Mouse (Mus musculus): ENCODE measurements around the gene Minos1. TPM values are rescaled to one million over a fixed set of nuclear protein-coding genes. Genes with fewer than 3 reads are reported as not detected.

The Minos1 gene
- polyA plus RNA-seq, 1 experiment from 2014 or later: 478 TPM

DNA sequence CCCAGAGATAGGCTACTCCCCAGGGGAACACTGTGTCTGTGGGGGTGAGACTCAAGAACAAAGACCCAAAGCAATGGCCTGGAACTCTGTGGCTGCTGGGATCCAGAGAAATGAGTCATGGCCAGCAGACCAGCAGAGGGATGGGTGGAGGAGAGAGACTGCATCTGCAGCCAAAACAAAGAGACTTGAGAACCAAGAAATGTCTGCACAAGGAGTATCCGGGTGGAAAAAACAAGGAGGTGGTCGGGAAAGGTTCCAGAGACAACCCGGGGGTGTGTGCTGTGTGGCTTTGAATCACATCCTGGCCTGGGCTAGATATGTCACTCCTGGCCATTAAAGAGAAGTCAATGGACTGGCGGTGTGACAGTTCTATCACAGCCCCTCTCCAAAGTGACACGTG is 15.8 kb upstream of the Minos1 start:
- no peak overlapping the region for H3K4me2 ChIP-seq (replicated peaks; ENCODE audit: low read depth, low read length)
- H3K27ac ChIP-seq (ENCODE audit: low read length): no peak overlapping the region
- peaks cover 16% of the 10 kb centered on the region for H3K9me3 ChIP-seq (ENCODE audit: low read length)
- H3K36me3 ChIP-seq (ENCODE audit: insufficient read depth, low read length): no peaks in the 10 kb centered on the region
- no peaks in the 10 kb centered on the region for H3K27me3 ChIP-seq (ENCODE audit: insufficient read depth, low read length)
- H3K4me3 ChIP-seq (ENCODE audit: low read length): no peak overlapping the region
- 49% methylated on average over 5 of the region's 5 CpGs for whole genome bisulfite sequencing
- ATAC-seq (ENCODE audit: low FRiP score, low TSS enrichment): no peak
- H3K4me1 ChIP-seq (ENCODE audit: insufficient read depth, low read length): peaks cover 13% of the 10 kb centered on the region
- H3K9ac ChIP-seq (replicated peaks; ENCODE audit: low read length): no peak overlapping the region

DNA sequence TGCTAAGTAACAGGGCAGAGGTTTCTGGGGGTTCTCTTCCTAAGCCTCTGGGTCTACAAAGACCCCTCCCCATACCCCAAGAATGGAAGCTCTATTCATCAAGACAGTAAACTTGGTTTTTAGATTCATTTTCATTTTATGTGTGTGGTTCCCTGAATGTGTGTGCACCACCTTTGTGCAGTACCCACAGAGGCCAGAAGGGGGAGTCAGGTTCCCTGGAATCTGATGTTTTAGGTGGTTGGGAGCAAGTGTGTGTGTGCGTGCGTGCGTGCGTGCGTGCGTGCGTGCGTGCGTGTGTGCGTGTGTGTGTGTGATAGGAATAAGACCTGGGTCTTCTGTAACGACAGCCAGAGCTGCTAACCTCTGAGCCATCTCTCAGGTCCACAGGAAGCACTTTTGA is 14.2 kb upstream of the Minos1 start:
- Histone ChIP-seq H3K4me2 (replicated peaks; ENCODE audit: low read depth, low read length) (no peak overlapping the region), H3K36me3 (ENCODE audit: insufficient read depth, low read length) (no peaks in the 10 kb centered on the region), H3K27ac (ENCODE audit: low read length) (no peak overlapping the region), H3K27me3 (ENCODE audit: insufficient read depth, low read length) (no peaks in the 10 kb centered on the region), H3K4me3 (ENCODE audit: low read length) (no peak overlapping the region), H3K4me1 (ENCODE audit: insufficient read depth, low read length) (peaks cover 13% of the 10 kb centered on the region), H3K9me3 (ENCODE audit: low read length) (peaks cover 16% of the 10 kb centered on the region), H3K9ac (replicated peaks; ENCODE audit: low read length) (no peak overlapping the region)
- WGBS: 92% methylated on average over 11 of the region's 11 CpGs
- no peak for ATAC-seq (ENCODE audit: low FRiP score, low TSS enrichment)

DNA sequence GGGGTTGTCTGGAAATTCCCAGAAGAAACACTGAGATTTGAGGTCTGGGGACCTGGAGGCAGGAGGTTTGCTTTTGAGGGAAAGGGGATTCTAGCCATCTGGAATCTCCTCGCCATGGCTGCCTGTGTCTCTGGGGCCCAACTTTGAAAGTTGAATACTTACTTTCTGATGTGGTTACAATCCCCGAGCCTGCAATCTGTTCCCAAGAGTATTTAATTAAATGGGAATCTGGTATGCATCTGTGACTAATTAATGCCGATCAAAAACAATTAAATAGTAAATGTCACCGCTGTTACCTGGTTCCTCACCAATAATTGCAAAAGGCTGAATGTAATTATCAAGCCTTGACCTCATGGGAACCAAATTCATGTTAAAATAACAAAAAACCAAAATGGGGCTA is 13.7 kb upstream of the Minos1 start:
- no peak overlapping the region for H3K9ac ChIP-seq (replicated peaks; ENCODE audit: low read length)
- no peak for ATAC-seq (ENCODE audit: low FRiP score, low TSS enrichment)
- H3K27me3 ChIP-seq (ENCODE audit: insufficient read depth, low read length): no peaks in the 10 kb centered on the region
- H3K4me2 ChIP-seq (replicated peaks; ENCODE audit: low read depth, low read length): no peak overlapping the region
- H3K9me3 ChIP-seq (ENCODE audit: low read length): peaks cover 16% of the 10 kb centered on the region
- H3K4me3 ChIP-seq (ENCODE audit: low read length): no peak overlapping the region
- H3K36me3 ChIP-seq (ENCODE audit: insufficient read depth, low read length): no peaks in the 10 kb centered on the region
- H3K4me1 ChIP-seq (ENCODE audit: insufficient read depth, low read length): peaks cover 13% of the 10 kb centered on the region
- H3K27ac ChIP-seq (ENCODE audit: low read length): no peak overlapping the region
- 86% methylated on average over 4 of the region's 4 CpGs for WGBS

DNA sequence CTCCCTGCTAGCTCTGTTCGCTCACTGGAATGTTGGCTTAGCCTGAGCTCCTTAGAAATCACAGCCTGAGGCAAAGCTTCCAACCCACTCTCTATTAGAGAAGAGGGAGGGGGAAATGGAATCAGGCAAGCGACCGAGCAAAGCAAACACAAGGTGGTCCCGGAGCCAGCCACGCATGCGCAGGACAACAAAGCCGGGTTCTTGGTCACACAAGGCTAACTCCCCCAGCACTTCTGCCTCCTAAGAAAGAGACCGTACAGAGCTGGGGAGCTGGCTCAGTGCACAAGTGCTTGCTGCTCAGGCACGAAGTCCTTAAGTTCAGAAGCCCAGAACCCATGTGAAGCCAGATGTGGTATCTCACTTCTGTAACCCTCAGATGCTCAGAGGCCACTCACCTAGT is 12.1 kb upstream of the Minos1 start:
- WGBS: 14% methylated on average over 9 of the region's 9 CpGs
- Histone ChIP-seq H3K36me3 (ENCODE audit: insufficient read depth, low read length) (no peaks in the 10 kb centered on the region), H3K27ac (ENCODE audit: low read length) (peak overlapping the region; percentile 80), H3K4me2 (replicated peaks; ENCODE audit: low read depth, low read length) (peak overlapping the region; percentile 34), H3K4me1 (ENCODE audit: insufficient read depth, low read length) (peaks cover 13% of the 10 kb centered on the region), H3K9ac (replicated peaks; ENCODE audit: low read length) (peak overlapping the region; percentile 7; the same call in 1 of the 2 replicates), H3K4me3 (ENCODE audit: low read length) (peak overlapping the region; percentile 2; the same call in 1 of the 2 replicates), H3K27me3 (ENCODE audit: insufficient read depth, low read length) (no peaks in the 10 kb centered on the region), H3K9me3 (ENCODE audit: low read length) (peaks cover 7% of the 10 kb centered on the region)
- ATAC-seq (ENCODE audit: low FRiP score, low TSS enrichment): peak; percentile 90

DNA sequence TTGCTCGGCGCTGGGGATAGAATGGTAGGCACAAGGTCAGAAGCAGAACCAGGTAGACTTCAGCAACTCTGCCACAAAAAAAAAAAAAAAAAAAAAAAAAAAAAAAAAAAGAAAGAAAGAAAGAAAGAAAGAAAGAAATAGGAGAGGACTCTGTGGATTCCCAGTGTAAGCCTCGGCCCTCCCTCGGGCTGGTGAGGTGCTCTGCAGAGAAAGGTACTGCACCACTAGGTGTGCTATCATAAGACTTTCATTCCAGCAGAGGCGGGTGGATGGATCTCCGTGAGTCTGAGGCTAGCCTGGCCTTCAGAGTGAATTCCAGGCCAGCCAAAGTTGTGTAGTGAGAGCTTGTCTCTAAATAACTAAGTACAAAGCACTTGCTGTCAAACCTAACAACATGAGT is 10.9 kb upstream of the Minos1 start:
- no peaks in the 10 kb centered on the region for H3K9me3 ChIP-seq (ENCODE audit: low read length)
- no peaks in the 10 kb centered on the region for H3K27me3 ChIP-seq (ENCODE audit: insufficient read depth, low read length)
- no peak overlapping the region for H3K4me2 ChIP-seq (replicated peaks; ENCODE audit: low read depth, low read length)
- H3K27ac ChIP-seq (ENCODE audit: low read length): no peak overlapping the region
- H3K4me3 ChIP-seq (ENCODE audit: low read length): no peak overlapping the region
- H3K36me3 ChIP-seq (ENCODE audit: insufficient read depth, low read length): no peaks in the 10 kb centered on the region
- ATAC-seq (ENCODE audit: low FRiP score, low TSS enrichment): no peak
- H3K4me1 ChIP-seq (ENCODE audit: insufficient read depth, low read length): peaks cover 13% of the 10 kb centered on the region
- no peak overlapping the region for H3K9ac ChIP-seq (replicated peaks; ENCODE audit: low read length)
- 80% methylated on average over 6 of the region's 6 CpGs for WGBS

DNA sequence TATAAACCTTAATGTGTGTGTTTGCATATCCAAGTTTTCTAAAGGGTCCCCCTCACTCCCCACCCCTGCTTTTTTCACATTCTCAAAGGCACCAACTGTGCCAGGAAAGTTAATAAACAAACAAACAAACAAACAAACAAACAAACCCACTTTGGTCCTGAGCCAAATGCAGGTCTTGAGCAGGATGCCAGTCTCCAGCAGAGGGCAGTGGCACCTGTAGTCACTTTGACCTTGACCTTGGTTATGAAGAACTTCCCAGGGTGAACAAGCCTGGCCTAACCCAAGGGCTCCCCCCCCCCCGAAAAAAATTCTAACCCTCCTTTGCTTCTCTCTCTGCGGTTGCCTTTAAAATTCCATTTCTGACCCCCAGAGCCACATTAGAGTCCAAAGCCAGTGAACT is 9.4 kb upstream of the Minos1 start:
- no peaks in the 10 kb centered on the region for H3K36me3 ChIP-seq (ENCODE audit: insufficient read depth, low read length)
- H3K27ac ChIP-seq (ENCODE audit: low read length): no peak overlapping the region
- no peaks in the 10 kb centered on the region for H3K27me3 ChIP-seq (ENCODE audit: insufficient read depth, low read length)
- no peak overlapping the region for H3K9ac ChIP-seq (replicated peaks; ENCODE audit: low read length)
- no peak overlapping the region for H3K4me3 ChIP-seq (ENCODE audit: low read length)
- 57% methylated on average over 2 of the region's 2 CpGs for WGBS
- no peak overlapping the region for H3K4me2 ChIP-seq (replicated peaks; ENCODE audit: low read depth, low read length)
- H3K9me3 ChIP-seq (ENCODE audit: low read length): no peaks in the 10 kb centered on the region
- ATAC-seq (ENCODE audit: low FRiP score, low TSS enrichment): no peak
- peaks cover 13% of the 10 kb centered on the region for H3K4me1 ChIP-seq (ENCODE audit: insufficient read depth, low read length)

DNA sequence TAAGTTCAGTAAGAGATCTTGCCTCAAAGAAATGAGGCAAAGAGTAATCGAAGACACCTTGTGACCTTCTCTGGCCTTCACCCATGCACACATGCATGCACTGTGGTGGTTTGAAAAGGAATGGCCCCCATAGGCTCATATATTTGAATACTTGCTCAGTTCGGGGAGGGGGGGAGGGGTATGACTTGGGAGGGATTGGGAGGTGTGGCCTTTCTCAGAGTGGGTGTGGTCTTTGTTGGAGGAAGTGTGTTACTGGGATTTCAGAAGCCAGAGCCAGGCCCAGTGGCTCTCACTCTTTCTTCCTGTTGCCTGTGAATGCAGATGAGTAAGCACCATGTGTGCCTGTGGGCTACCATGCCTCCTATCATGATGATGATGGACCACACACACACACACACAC is 5.1 kb upstream of the Minos1 start:
- Histone ChIP-seq H3K27me3 (ENCODE audit: insufficient read depth, low read length) (no peaks in the 10 kb centered on the region), H3K4me1 (ENCODE audit: insufficient read depth, low read length) (0 out of 2 replicates have a peak, but pooled peaks cover 4% of the 10 kb centered on the region)
- WGBS: 91% methylated on average over 2 of the region's 2 CpGs

DNA sequence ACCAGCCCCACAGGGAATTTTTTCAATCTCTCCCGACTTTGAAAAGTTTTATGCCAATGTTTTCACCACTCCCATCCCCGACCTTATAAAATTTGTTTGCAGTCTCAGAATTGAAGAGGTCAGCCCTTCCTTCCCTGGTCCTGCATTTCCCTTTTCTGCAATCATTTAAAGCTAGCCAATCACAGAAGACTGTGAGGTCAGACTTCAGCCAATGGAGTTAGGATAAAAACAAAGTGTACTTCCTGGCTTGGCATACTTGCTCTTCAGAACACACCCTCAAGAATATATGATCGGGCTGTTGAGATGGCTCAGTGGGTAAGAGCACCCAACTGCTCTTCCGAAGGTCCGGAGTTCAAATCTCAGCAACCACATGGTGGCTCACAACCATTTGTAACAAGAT is 2.2 kb upstream of the Minos1 start:
- Histone ChIP-seq H3K9me3 (ENCODE audit: low read length) (no peaks in the 10 kb centered on the region), H3K4me2 (replicated peaks; ENCODE audit: low read depth, low read length) (no peak overlapping the region), H3K27ac (ENCODE audit: low read length) (no peak overlapping the region), H3K4me1 (ENCODE audit: insufficient read depth, low read length) (peaks cover 19% of the 10 kb centered on the region), H3K4me3 (ENCODE audit: low read length) (no peak overlapping the region), H3K27me3 (ENCODE audit: insufficient read depth, low read length) (no peaks in the 10 kb centered on the region), H3K9ac (replicated peaks; ENCODE audit: low read length) (no peak overlapping the region), H3K36me3 (ENCODE audit: insufficient read depth, low read length) (no peaks in the 10 kb centered on the region)
- 76% methylated on average over 5 of the region's 5 CpGs for WGBS
- ATAC-seq (ENCODE audit: low FRiP score, low TSS enrichment): no peak

More for the DNA sequence above, 5.1 kb upstream of the Minos1 start:
- no peak for ATAC-seq (ENCODE audit: low FRiP score, low TSS enrichment)
- Histone ChIP-seq H3K4me2 (replicated peaks; ENCODE audit: low read depth, low read length) (no peak overlapping the region), H3K9me3 (ENCODE audit: low read length) (no peaks in the 10 kb centered on the region), H3K9ac (replicated peaks; ENCODE audit: low read length) (no peak overlapping the region), H3K36me3 (ENCODE audit: insufficient read depth, low read length) (no peaks in the 10 kb centered on the region), H3K27ac (ENCODE audit: low read length) (no peak overlapping the region), H3K4me3 (ENCODE audit: low read length) (no peak overlapping the region)

DNA sequence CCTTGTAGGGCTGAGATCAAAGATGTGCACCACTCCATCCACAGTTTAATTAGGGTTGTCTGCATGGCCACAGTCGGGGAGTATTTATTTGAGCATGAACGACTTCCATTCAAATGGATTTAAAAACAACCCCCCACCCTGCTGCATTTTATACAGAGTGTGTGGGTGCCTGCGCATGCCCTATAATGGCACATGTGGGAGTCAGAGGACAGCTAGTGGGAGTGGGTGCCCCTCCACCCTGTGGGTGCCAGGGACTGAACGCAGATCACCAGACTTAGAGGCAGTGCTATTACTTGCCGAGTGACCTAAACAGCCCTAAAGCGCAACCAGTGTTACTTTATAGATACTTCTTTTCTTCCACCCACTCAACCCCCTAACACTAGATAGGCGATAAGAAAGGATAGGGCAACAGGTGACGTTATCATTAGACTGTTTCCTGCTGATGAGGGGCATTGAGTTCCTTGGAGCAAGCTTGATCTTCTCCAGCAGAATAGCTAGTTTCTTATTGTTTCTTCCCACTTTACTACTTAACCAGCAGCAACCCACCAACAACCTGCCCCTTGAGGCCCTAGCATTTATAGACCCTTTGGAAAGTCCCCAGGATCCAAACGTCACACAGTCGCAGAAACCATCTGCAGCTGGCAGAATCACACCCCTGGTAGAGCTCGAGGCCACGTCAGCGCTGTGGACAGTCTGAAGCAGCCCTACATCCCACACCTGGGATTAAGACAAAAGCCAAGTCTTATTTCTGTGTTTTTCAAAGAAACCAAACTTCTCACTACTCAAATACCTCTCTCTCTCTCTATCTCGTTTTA is 1.2 kb upstream of the Minos1 start:
- 76% methylated on average over 14 of the region's 14 CpGs for WGBS
- Histone ChIP-seq H3K27me3 (ENCODE audit: insufficient read depth, low read length) (no peaks in the 10 kb centered on the region), H3K9ac (replicated peaks; ENCODE audit: low read length) (no peak overlapping the region), H3K36me3 (ENCODE audit: insufficient read depth, low read length) (no peaks in the 10 kb centered on the region), H3K27ac (ENCODE audit: low read length) (no peak overlapping the region), H3K4me1 (ENCODE audit: insufficient read depth, low read length) (peaks cover 19% of the 10 kb centered on the region), H3K9me3 (ENCODE audit: low read length) (no peaks in the 10 kb centered on the region), H3K4me2 (replicated peaks; ENCODE audit: low read depth, low read length) (no peak overlapping the region), H3K4me3 (ENCODE audit: low read length) (no peak overlapping the region)
- no peak for ATAC-seq (ENCODE audit: low FRiP score, low TSS enrichment)
